Mouse (Mus musculus): ENCODE measurements around the gene Tgfbr3. TPM values are rescaled to one million over a fixed set of nuclear protein-coding genes. Genes with fewer than 3 reads are reported as not detected.

Gene Tgfbr3
- total RNA-seq, 2 experiments from 2014 or later = 13.8 to 17.3 TPM

Other genes starting within 250 kb of the Tgfbr3 start
- 10 to 100 TPM; 13.9 to 14.6 TPM for gene Brdt, start 41.5 kb upstream of the Tgfbr3 start, total RNA-seq (2021)
- gene Ephx4, start 113.1 kb upstream of the Tgfbr3 start, total RNA-seq (2021) = 10 to 100 TPM; 38.9 to 41.1 TPM
- under 1 TPM in 1 of 2 experiments, not detected in 1; 0.31 TPM for gene Lpcat2b, start 141.9 kb upstream of the Tgfbr3 start, total RNA-seq (2021)
- 10 to 100 TPM; 90.8 to 99.5 TPM for gene Btbd8, start 148.4 kb upstream of the Tgfbr3 start, total RNA-seq (2021)
- under 1 TPM; 0.41 to 0.45 TPM for gene Gm42669, start 218.0 kb upstream of the Tgfbr3 start, total RNA-seq (2021)
- gene 1700028K03Rik, start 245.1 kb upstream of the Tgfbr3 start, total RNA-seq (2021) = under 1 TPM; 0.25 to 0.57 TPM

Measured in layer of hippocampus, postnatal 14 days (tissue).